Mouse (Mus musculus) forebrain, embryonic 14.5 days (tissue): ENCODE data around the gene Arid1b. TPM values are rescaled to one million over a fixed set of nuclear protein-coding genes. Genes with fewer than 3 reads are reported as not detected.
"Not testable (repeated sequence)": the region's sequence is repeated elsewhere in the genome, so short reads cannot be mapped to it uniquely, and the experiment has no call there.

Source experiments
- ATAC-seq: fragments of 200-750 bp; cut with Nextera tagmentation; 2 replicates; pipeline ENCODE4 v1.8.0; 2017; ENCODE audit warnings: mild to moderate bottlenecking, moderate library complexity
- DNase-seq: peaks from one replicate; pipeline ENCODE4 v3.0.0-alpha.2; 2015; ENCODE audit warnings: low spot score
- H3K27ac ChIP-seq: fragments of 300-500 bp; sonication (generic); 2 replicates; pipeline ENCODE4 v1.5.1; 2014; ENCODE audit warnings: low read depth, mild to moderate bottlenecking, control low read depth, low read length, moderate library complexity
- H3K27me3 ChIP-seq: fragments of 300-500 bp; sonication (generic); replicated peaks from 2 replicates; pipeline ENCODE4 v1.6.1; 2014; ENCODE audit warnings: low read length, control low read depth, mixed read lengths; ENCODE audit not compliant: control insufficient read depth, insufficient read depth
- H3K36me3 ChIP-seq: fragments of 300-500 bp; sonication (generic); 2 replicates; pipeline ENCODE4 v1.6.1; 2014; ENCODE audit warnings: low read length, control low read depth; ENCODE audit not compliant: control insufficient read depth, insufficient read depth
- H3K4me1 ChIP-seq: fragments of 300-500 bp; sonication (generic); 2 replicates; pipeline ENCODE4 v1.6.1; 2014; ENCODE audit warnings: antibody characterized with exemption, low read length, control low read depth; ENCODE audit not compliant: control insufficient read depth, insufficient read depth
- H3K4me2 ChIP-seq: fragments of 300-500 bp; sonication (generic); 2 replicates; pipeline ENCODE4 v1.6.1; 2014; ENCODE audit warnings: mild to moderate bottlenecking, control low read depth, low read length
- H3K4me3 ChIP-seq: fragments of 300-500 bp; sonication (generic); 2 replicates; pipeline ENCODE4 v1.5.1; 2014; ENCODE audit warnings: low read depth, low read length, control low read depth
- H3K9ac ChIP-seq: fragments of 300-500 bp; sonication (generic); 2 replicates; pipeline ENCODE4 v1.6.1; 2014; ENCODE audit warnings: mild to moderate bottlenecking, low read length, control low read depth, moderate library complexity
- H3K9me3 ChIP-seq: fragments of 300-500 bp; sonication (generic); replicated peaks from 2 replicates; pipeline ENCODE4 v1.6.1; 2016; ENCODE audit warnings: low read length, control low read depth, mixed read lengths; ENCODE audit not compliant: control insufficient read depth
- WGBS: fragments of 180-500 bp; shearing (Covaris S2); extraction: QIAGEN DNeasy Blood & Tissue Kit; methylation state at CpG from one replicate; pipeline ENCODE4 v1.1.7; 2014; 5-methylcytosine and 5-hydroxymethylcytosine counted together
- polyA plus RNA-seq: library from polyadenylated mRNA; unstranded; fragments of >200 nt; fragmentation: Nextera tagmentation; extraction: Ambion mirVana; gene quantifications from 2 replicates; pipeline ENCODE4 v1.2.1, GENCODE M21; 2014

Arid1b gene
- polyA plus RNA-seq, 1 experiment from 2014 or later: 11.1 TPM

- WGBS: 84% methylated on average over 4 of the region's 4 CpGs
- DNase-seq: no peak
- Histone ChIP-seq H3K4me3 (no peak overlapping the region), H3K27me3 (no peaks in the 10 kb centered on the region), H3K4me1 (peaks cover 29% of the 10 kb centered on the region), H3K4me2 (no peak overlapping the region), H3K36me3 (no peaks in the 10 kb centered on the region), H3K9me3 (no peaks in the 10 kb centered on the region), H3K27ac (no peak overlapping the region), H3K9ac (no peak overlapping the region)
- no peak for ATAC-seq
Observed at GRCm38 (mm10) chr17:5107501-5107900, 113.4 kb downstream of the Arid1b start.

GRCm38 (mm10) chr17:5108022-5108421 lies 113.9 kb downstream of the Arid1b start:
- H3K9me3 ChIP-seq: no peaks in the 10 kb centered on the region
- no peak overlapping the region for H3K4me3 ChIP-seq
- WGBS: 64% methylated on average over 1 of the region's 1 CpGs
- no peak overlapping the region for H3K4me2 ChIP-seq
- H3K27ac ChIP-seq: no peak overlapping the region
- H3K4me1 ChIP-seq: peaks cover 29% of the 10 kb centered on the region
- no peaks in the 10 kb centered on the region for H3K36me3 ChIP-seq
- no peak for DNase-seq
- H3K9ac ChIP-seq: no peak overlapping the region
- ATAC-seq: no peak
- no peaks in the 10 kb centered on the region for H3K27me3 ChIP-seq

DNA sequence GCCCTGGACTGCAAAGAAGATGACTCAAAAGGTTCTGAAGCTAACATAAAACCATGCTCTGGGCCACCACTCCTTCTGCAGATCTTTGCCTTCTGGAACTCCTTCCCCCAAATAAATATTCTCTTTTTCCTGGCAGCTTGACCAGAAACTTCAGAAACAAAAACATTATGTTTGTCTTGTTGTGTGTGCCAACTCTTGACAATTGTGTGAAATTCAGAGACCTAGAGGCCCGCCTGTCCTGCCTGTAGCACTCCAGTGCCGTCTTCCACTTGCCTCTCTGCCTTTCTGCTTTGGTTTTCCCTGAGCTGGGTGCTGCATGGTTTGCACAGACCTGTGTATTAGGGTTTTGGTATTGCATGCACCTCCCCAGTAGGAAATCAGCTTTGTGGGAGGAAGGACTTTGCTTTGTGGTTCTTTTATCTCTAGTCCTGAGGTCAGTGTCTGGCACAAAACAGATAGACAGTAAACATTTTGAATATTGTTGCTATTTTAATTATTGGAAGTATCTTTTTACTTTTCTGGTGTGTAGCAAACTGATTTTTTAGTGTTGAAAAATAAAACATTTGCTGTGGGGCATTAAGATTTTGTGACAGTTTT lies 114.5 kb downstream of the Arid1b start:
- H3K27ac ChIP-seq: no peak overlapping the region
- H3K4me2 ChIP-seq: no peak overlapping the region
- H3K36me3 ChIP-seq: no peaks in the 10 kb centered on the region
- 56% methylated on average over 2 of the region's 2 CpGs for WGBS
- no peak overlapping the region for H3K9ac ChIP-seq
- DNase-seq (no peak), ATAC-seq (no peak)
- H3K4me3 ChIP-seq: no peak overlapping the region
- peaks cover 29% of the 10 kb centered on the region for H3K4me1 ChIP-seq
- H3K27me3 ChIP-seq: no peaks in the 10 kb centered on the region
- H3K9me3 ChIP-seq: no peaks in the 10 kb centered on the region

DNA sequence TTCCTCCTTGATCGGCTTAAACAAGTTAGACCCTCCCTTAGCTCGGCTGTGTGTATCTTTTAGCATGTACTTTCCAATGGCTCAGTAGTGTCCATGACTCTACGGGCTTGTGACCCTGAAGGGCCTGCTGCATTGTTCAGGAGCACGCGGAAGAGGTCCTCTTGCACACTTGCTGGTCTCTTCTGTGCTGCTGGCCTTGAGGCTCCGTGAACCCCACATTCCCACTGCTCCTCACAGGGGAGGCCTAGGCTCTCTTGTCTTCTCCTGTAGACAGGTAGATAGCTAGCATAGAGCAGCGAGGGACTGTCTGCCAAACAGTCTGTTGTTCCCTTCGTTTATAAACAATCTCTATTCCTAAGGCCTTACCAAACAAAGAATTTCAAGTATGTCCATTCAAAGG lies 115.2 kb downstream of the Arid1b start:
- peaks cover 29% of the 10 kb centered on the region for H3K4me1 ChIP-seq
- no peak overlapping the region for H3K4me3 ChIP-seq
- H3K4me2 ChIP-seq: no peak overlapping the region
- WGBS: 83% methylated on average over 8 of the region's 8 CpGs
- H3K27ac ChIP-seq: no peak overlapping the region
- no peak overlapping the region for H3K9ac ChIP-seq
- no peak for DNase-seq
- no peaks in the 10 kb centered on the region for H3K9me3 ChIP-seq
- no peaks in the 10 kb centered on the region for H3K36me3 ChIP-seq
- no peak for ATAC-seq
- H3K27me3 ChIP-seq: no peaks in the 10 kb centered on the region

DNA sequence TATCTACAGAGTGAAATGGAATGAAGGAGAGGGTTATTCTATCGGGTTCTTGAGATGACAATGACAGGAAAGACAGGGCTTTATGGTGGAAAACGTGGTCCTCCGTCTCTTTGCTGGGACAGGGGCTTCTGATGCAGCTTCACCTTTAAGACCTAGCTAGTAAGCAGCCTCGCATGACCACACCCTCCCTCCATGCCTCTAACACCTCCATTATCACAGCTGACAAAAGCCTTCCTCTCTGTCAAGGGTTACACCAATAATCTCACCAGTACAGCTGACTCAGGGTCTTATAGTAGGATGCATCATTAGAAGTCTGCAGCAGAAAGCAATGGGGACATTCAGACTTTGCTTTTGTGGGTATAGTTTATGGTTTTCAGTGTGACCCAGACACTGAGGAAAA lies 116.0 kb downstream of the Arid1b start:
- DNase-seq (no peak), ATAC-seq (no peak)
- 86% methylated on average over 4 of the region's 4 CpGs for WGBS
- no peak overlapping the region for H3K4me3 ChIP-seq
- no peak overlapping the region for H3K4me2 ChIP-seq
- H3K36me3 ChIP-seq: no peaks in the 10 kb centered on the region
- peaks cover 22% of the 10 kb centered on the region for H3K4me1 ChIP-seq
- H3K27me3 ChIP-seq: no peaks in the 10 kb centered on the region
- no peaks in the 10 kb centered on the region for H3K9me3 ChIP-seq
- H3K27ac ChIP-seq: no peak overlapping the region
- H3K9ac ChIP-seq: no peak overlapping the region

DNA sequence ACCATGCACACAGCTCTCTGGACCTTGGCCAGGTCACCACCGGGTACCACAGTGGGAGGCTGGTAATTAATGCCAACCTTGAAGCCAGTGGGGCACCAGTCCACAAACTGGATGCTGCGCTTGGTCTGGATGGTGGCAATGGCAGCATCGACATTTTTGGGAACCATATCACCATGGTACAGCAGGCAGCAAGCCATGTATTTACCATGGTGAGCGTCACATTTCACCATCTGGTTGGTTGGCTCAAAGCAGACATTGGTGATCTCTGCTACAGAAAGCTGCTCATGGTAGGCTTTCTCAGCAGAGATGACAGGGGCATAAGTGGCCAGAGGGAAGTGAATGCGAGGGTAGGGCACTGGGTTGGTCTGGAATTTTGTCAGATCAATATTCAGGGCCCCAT lies 116.8 kb downstream of the Arid1b start:
- H3K27ac ChIP-seq, H3K4me3 ChIP-seq, H3K9ac ChIP-seq, H3K4me2 ChIP-seq, H3K9me3 ChIP-seq, DNase-seq, ATAC-seq, H3K36me3 ChIP-seq, H3K27me3 ChIP-seq: not testable (repeated sequence)
- peaks cover 14% of the 10 kb centered on the region for H3K4me1 ChIP-seq
- 74% methylated on average over 5 of the region's 5 CpGs for WGBS

GRCm38 (mm10) chr17:5112116-5112515 lies 118.0 kb downstream of the Arid1b start:
- 91% methylated on average over 4 of the region's 4 CpGs for WGBS
- Histone ChIP-seq H3K4me2 (no peak overlapping the region), H3K4me3 (no peak overlapping the region), H3K4me1 (peaks cover 2% of the 10 kb centered on the region; the same call in 1 of the 2 replicates), H3K9ac (no peak overlapping the region), H3K27me3 (no peaks in the 10 kb centered on the region), H3K27ac (no peak overlapping the region), H3K36me3 (no peaks in the 10 kb centered on the region), H3K9me3 (no peaks in the 10 kb centered on the region)
- DNase-seq (no peak), ATAC-seq (no peak)

DNA sequence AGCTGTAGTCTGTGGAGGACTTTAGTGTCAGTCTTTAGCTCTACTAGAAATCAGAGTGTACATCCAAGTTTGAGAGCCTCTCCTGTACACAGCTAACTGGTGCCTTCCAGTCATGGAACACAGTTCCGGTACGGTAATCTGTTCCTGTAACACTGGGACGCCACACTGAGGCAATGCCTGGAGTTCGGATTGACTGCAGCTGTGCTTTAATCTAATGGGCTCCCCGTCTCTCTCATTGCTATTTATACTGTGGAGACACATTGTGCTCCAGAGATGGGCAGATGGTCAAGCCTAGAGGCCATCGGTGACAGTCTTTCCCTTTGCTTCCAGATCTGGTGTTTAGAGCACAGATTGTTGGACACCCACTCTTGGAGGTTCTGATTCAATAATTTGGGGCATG lies 121.8 kb downstream of the Arid1b start:
- Histone ChIP-seq H3K4me2 (no peak overlapping the region), H3K9ac (no peak overlapping the region), H3K4me3 (no peak overlapping the region), H3K27me3 (no peaks in the 10 kb centered on the region), H3K27ac (no peak overlapping the region), H3K4me1 (peaks cover 6% of the 10 kb centered on the region; the same call in 1 of the 2 replicates), H3K36me3 (no peaks in the 10 kb centered on the region), H3K9me3 (no peaks in the 10 kb centered on the region)
- DNase-seq (no peak), ATAC-seq (no peak)
- WGBS: 90% methylated on average over 6 of the region's 6 CpGs

GRCm38 (mm10) chr17:5116990-5117389 lies 122.9 kb downstream of the Arid1b start:
- H3K9me3 ChIP-seq: no peaks in the 10 kb centered on the region
- H3K27ac ChIP-seq: no peak overlapping the region
- ATAC-seq (no peak), DNase-seq (no peak)
- no peaks in the 10 kb centered on the region for H3K36me3 ChIP-seq
- H3K27me3 ChIP-seq: no peaks in the 10 kb centered on the region
- H3K4me1 ChIP-seq: peaks cover 9% of the 10 kb centered on the region; the same call in 1 of the 2 replicates
- no peak overlapping the region for H3K9ac ChIP-seq
- no peak overlapping the region for H3K4me3 ChIP-seq
- no peak overlapping the region for H3K4me2 ChIP-seq
- WGBS: 51% methylated on average over 2 of the region's 2 CpGs
